Mouse (Mus musculus) lung, embryonic 16.5 days (tissue): ENCODE measurements at regions not wholly inside any gene's neighbourhood (a gene's known extent, or its start where the extent isn't known, plus 50 kb on each side); places are given as distances from the start of the nearest gene placed in this dataset.
A peak's percentile ranks its signal among the peaks of the same experiment; 100 is the strongest.

Experiments
- ATAC-seq: fragments of 200-750 bp; cut with Nextera tagmentation; 2 replicates; pipeline ENCODE4 v1.8.0; 2017; ENCODE audit warnings: low read depth, mild to moderate bottlenecking, moderate library complexity
- H3K27ac ChIP-seq: fragments of 300-500 bp; sonication (generic); 2 replicates; pipeline ENCODE4 v1.5.1; 2014; ENCODE audit warnings: mild to moderate bottlenecking, control low read depth, low read length
- H3K27me3 ChIP-seq: fragments of 300-500 bp; sonication (generic); 2 replicates; pipeline ENCODE4 v1.6.1; 2014; ENCODE audit warnings: low read depth, low read length, mixed read lengths; ENCODE audit not compliant: control insufficient read depth, insufficient read depth
- H3K36me3 ChIP-seq: fragments of 300-500 bp; sonication (generic); 2 replicates; pipeline ENCODE4 v1.6.1; 2014; ENCODE audit warnings: low read length; ENCODE audit not compliant: control insufficient read depth, insufficient read depth
- H3K4me1 ChIP-seq: fragments of 300-500 bp; sonication (generic); replicated peaks from 2 replicates; pipeline ENCODE4 v1.6.1; 2014; ENCODE audit warnings: low read length, mixed read lengths; ENCODE audit not compliant: control insufficient read depth, insufficient read depth
- H3K4me2 ChIP-seq: fragments of 300-500 bp; sonication (generic); 2 replicates; pipeline ENCODE4 v1.6.1; 2014; ENCODE audit warnings: low read depth, low read length, control low read depth
- H3K4me3 ChIP-seq: fragments of 300-500 bp; sonication (generic); 2 replicates; pipeline ENCODE4 v1.5.1; 2014; ENCODE audit warnings: mild to moderate bottlenecking, low read length, control low read depth
- H3K9ac ChIP-seq: fragments of 300-500 bp; sonication (generic); 2 replicates; pipeline ENCODE4 v1.6.1; 2014; ENCODE audit warnings: low read length, control low read depth
- H3K9me3 ChIP-seq: fragments of 300-500 bp; sonication (generic); 2 replicates; pipeline ENCODE4 v1.6.1; 2016; ENCODE audit warnings: low read length; ENCODE audit not compliant: control insufficient read depth
- WGBS: fragments of 180-500 bp; shearing (Covaris S2); extraction: QIAGEN DNeasy Blood & Tissue Kit; methylation state at CpG from one replicate; pipeline ENCODE4 v1.1.7; 2014; 5-methylcytosine and 5-hydroxymethylcytosine counted together

DNA sequence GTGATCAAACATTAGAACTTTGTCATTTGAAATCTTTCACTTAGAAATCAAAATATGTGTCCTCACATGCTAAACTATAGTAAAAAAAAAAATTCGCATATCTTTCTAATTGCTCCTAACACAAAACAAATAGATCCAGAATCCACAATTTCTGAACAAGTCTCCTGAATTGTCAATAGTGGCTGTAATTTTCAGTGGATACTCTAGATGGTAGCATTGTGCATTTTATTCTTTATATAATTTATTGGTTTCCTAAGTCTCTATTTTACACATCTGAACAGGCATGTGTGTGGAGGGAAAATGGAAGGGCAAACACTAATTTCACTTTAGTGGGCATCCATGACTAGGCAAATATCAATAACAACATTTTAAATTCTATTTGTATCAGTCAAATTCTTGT is 63.7 kb upstream of the Tnmd start:
- Histone ChIP-seq H3K4me3 (no peak overlapping the region), H3K27ac (no peak overlapping the region), H3K9me3 (no peaks in the 10 kb centered on the region), H3K4me2 (no peak overlapping the region), H3K4me1 (no peaks in the 10 kb centered on the region), H3K36me3 (no peaks in the 10 kb centered on the region), H3K9ac (no peak overlapping the region), H3K27me3 (no peaks in the 10 kb centered on the region)
- WGBS, result 7% methylated on average over 1 of the region's 1 CpGs
- ATAC-seq, result no peak

DNA sequence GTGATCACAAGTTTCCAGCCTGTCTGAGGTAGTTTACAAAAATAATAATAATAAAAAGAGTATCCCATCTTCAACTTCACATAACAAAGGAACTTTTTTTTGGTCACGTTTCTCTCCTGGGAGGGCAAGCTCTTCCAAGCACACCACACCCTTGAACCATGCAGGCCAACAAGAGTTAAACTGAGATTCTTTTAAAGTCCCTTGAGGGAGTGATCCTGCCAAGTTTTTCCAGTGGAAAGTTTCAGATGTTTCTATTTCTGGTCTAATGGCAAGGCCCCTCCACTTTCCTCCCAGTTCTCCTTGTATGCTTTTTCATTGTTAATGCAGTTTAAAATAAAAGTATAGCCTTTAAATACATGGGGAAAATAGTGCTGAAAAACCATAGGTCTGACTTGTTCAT is 65.2 kb upstream of the Pcdh19 start:
- 67% methylated on average over 1 of the region's 1 CpGs for WGBS
- Histone ChIP-seq H3K9me3 (no peaks in the 10 kb centered on the region), H3K27ac (no peak overlapping the region), H3K9ac (no peak overlapping the region), H3K27me3 (no peaks in the 10 kb centered on the region), H3K4me1 (no peaks in the 10 kb centered on the region), H3K4me3 (no peak overlapping the region), H3K4me2 (no peak overlapping the region), H3K36me3 (no peaks in the 10 kb centered on the region)
- no peak for ATAC-seq

DNA sequence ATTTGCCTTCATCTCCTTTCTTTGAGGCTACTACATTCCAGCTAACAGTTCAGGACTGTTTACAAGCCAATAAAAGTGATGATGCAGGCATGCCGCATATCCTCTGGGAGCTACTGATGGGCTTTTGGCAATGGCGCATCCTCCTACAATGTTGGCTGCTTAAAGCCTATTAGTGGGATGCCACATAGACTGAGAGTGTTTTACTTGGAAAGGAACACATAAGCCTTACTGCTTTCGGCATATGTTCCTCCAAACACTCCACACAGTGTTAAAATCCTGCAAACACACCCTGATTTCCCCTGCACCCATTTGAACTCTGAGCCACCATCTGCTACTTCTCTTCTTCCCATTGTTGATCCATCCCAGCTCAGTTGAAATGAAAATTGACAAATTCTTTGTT is 63.4 kb upstream of the Pcdh19 start:
- no peaks in the 10 kb centered on the region for H3K9me3 ChIP-seq
- no peak for ATAC-seq
- no peak overlapping the region for H3K4me3 ChIP-seq
- H3K9ac ChIP-seq, result no peak overlapping the region
- H3K27me3 ChIP-seq, result no peaks in the 10 kb centered on the region
- H3K4me1 ChIP-seq, result no peaks in the 10 kb centered on the region
- 72% methylated on average over 3 of the region's 3 CpGs for WGBS
- no peak overlapping the region for H3K4me2 ChIP-seq
- no peak overlapping the region for H3K27ac ChIP-seq
- no peaks in the 10 kb centered on the region for H3K36me3 ChIP-seq

DNA sequence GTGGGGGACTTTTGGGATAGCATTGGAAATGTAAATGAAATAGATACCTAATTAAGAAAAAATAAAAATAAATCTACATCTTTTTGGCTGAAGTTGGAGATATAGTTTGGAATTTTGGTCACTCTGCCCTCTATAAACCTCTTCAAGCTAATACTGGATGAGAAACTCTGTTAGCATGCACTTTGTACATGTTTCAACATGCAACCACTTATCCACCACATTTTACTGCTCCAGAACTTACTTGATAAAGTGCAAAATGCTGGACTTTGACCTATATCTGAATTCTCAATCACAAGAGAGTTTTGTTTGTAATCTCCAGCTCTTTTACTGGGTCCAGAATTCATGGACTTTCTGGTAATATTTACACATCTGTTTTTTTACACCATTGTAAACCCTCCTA is 54.7 kb upstream of the Pcdh19 start:
- Histone ChIP-seq H3K27ac (no peak overlapping the region), H3K4me1 (no peaks in the 10 kb centered on the region), H3K36me3 (no peaks in the 10 kb centered on the region), H3K9me3 (no peaks in the 10 kb centered on the region), H3K4me3 (no peak overlapping the region), H3K9ac (no peak overlapping the region), H3K27me3 (no peaks in the 10 kb centered on the region), H3K4me2 (no peak overlapping the region)
- no peak for ATAC-seq

DNA sequence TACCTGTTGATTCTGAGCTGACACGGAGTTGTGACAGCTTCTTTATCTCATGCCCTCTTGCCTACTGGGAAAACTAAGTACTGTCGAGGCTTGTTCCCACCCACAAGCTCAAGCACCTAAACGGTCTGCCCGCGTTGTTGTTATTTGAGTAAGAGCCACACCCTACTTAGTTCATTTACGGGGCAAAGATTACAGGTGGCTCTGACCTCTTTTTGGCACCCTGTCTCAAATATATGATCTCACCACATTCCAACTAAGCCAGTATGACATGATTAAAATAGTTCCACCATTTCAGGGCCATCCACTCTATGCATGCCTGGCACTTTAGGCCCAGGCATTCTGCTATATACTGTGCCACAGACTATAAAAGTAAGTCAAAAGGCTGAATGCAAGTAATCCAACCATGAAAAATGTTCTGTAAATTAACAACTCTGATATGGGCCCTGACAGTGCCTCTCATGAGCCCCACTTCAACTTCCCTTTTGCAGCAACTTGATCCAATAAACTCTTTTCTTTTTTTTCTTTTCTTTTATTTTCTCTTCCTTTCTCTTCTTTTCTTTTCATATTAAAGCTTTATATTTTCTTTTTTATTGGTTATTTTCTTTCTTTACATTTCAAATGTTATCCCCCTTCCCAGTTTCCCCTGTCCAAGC is 50.3 kb upstream of the Pcdh19 start:
- no peak overlapping the region for H3K4me2 ChIP-seq
- H3K4me1 ChIP-seq, result no peaks in the 10 kb centered on the region
- H3K9ac ChIP-seq, result no peak overlapping the region
- H3K4me3 ChIP-seq, result no peak overlapping the region
- H3K27ac ChIP-seq, result no peak overlapping the region
- peak; percentile 36; the same call in 1 of the 2 replicates for ATAC-seq
- 49% methylated on average over 6 of the region's 6 CpGs for WGBS
- H3K36me3 ChIP-seq, result no peaks in the 10 kb centered on the region
- no peaks in the 10 kb centered on the region for H3K27me3 ChIP-seq
- H3K9me3 ChIP-seq, result no peaks in the 10 kb centered on the region
